Mouse (Mus musculus) myocyte (in vitro differentiated cells): ENCODE results near the gene Wdr90.

Source experiments
- E2F4 ChIP-seq: IDR thresholded peaks from one replicate; pipeline ENCODE4 v1.6.1; 2011; ENCODE audit warnings: mild to moderate bottlenecking, control low read depth, moderate library complexity; ENCODE audit not compliant: insufficient read depth
- MYOG ChIP-seq, 3 experiments: IDR thresholded peaks; one replicate each; pipeline ENCODE4 v1.6.1; 2011; ENCODE audit warnings: control low read depth in 2 of 3, low read depth in 2 of 3, mild to moderate bottlenecking in 2 of 3; ENCODE audit not compliant: insufficient read length in 2 of 3, control insufficient read depth in 1 of 3, insufficient read depth in 1 of 3
- POLR2A ChIP-seq: IDR thresholded peaks from one replicate; pipeline ENCODE4 v1.6.1; 2011; ENCODE audit warnings: low read depth, mild to moderate bottlenecking, control low read depth, moderate library complexity; ENCODE audit not compliant: insufficient read length
- POLR2AphosphoS2 ChIP-seq: IDR thresholded peaks from one replicate; pipeline ENCODE4 v1.6.1; 2011; ENCODE audit warnings: low read depth, control low read depth; ENCODE audit not compliant: insufficient read length
- REST ChIP-seq: IDR thresholded peaks from one replicate; pipeline ENCODE4 v1.6.1; 2011; ENCODE audit warnings: mild to moderate bottlenecking, control low read depth, moderate library complexity; ENCODE audit not compliant: insufficient read depth, insufficient read length
- TCF3 ChIP-seq: IDR thresholded peaks from one replicate; pipeline ENCODE4 v1.6.1; 2011; ENCODE audit warnings: low read depth, control low read depth; ENCODE audit not compliant: insufficient read length
- USF1 ChIP-seq: IDR thresholded peaks from one replicate; pipeline ENCODE4 v1.6.1; 2011; ENCODE audit warnings: low read depth, mild to moderate bottlenecking, control low read depth, moderate library complexity

- TF ChIP-seq E2F4 (no peak), MYOG (IDR thresholded peaks at IDR 0.05; ENCODE audit: control insufficient read depth in 1 of 3, insufficient read depth in 1 of 3, insufficient read length in 2 of 3, low read depth in 2 of 3) (peak in 2 of 3 experiments; percentile 51 to 74), POLR2A (no peak), POLR2AphosphoS2 (no peak), TCF3 (no peak), REST (no peak), USF1 (no peak)
Observed at GRCm38 (mm10) chr17:25809606-25810340, 51.5 kb downstream of the Wdr90 start.
